Mouse (Mus musculus): ENCODE data around the gene Ip6k1.

GRCm38 (mm10) chr9:108080168-108080567 is 77.9 kb downstream of the Ip6k1 start, which contains the start of gene Mst1:
- TF ChIP-seq EP300 (IDR thresholded peaks at IDR 0.05; ENCODE audit: low read depth) (no peak), CTCF (IDR thresholded peaks at IDR 0.05; ENCODE audit: low read depth) (no peak)

Data from liver, embryonic 14.5 days (tissue).